Mouse (Mus musculus) myocyte (in vitro differentiated cells): ENCODE results near the gene Usp33.

Experiments
- E2F4 ChIP-seq: IDR thresholded peaks from one replicate; pipeline ENCODE4 v1.6.1; 2011; ENCODE audit warnings: mild to moderate bottlenecking, control low read depth, moderate library complexity; ENCODE audit not compliant: insufficient read depth
- MYOD1 ChIP-seq, 3 experiments: IDR thresholded peaks; one replicate each; pipeline ENCODE4 v1.6.1; 2011; ENCODE audit warnings: control low read depth in 2 of 3, low read depth in 2 of 3, mild to moderate bottlenecking in 2 of 3, moderate library complexity in 1 of 3; ENCODE audit not compliant: insufficient read length in 2 of 3, control insufficient read depth in 1 of 3
- POLR2A ChIP-seq: IDR thresholded peaks from one replicate; pipeline ENCODE4 v1.6.1; 2011; ENCODE audit warnings: low read depth, mild to moderate bottlenecking, control low read depth, moderate library complexity; ENCODE audit not compliant: insufficient read length
- POLR2AphosphoS2 ChIP-seq: IDR thresholded peaks from one replicate; pipeline ENCODE4 v1.6.1; 2011; ENCODE audit warnings: low read depth, control low read depth; ENCODE audit not compliant: insufficient read length

- no peak for TF ChIP-seq E2F4
- no peak for TF ChIP-seq POLR2A
- no peak for TF ChIP-seq POLR2AphosphoS2
- TF ChIP-seq MYOD1 (IDR thresholded peaks at IDR 0.05; ENCODE audit: control insufficient read depth in 1 of 3, insufficient read length in 2 of 3, low read depth in 2 of 3): no peak
Observed at GRCm38 (mm10) chr3:152350966-152351365, 4.7 kb downstream of the Usp33 start.
